Mouse (Mus musculus) left cerebral cortex, postnatal 10 days (tissue): ENCODE data around the gene Trp63. TPM values are rescaled to one million over a fixed set of nuclear protein-coding genes. Genes with fewer than 3 reads are reported as not detected.
A peak's percentile ranks its signal among the peaks of the same experiment; 100 is the strongest.
"Not testable (repeated sequence)": the region's sequence is repeated elsewhere in the genome, so short reads cannot be mapped to it uniquely, and the experiment has no call there.

Experiments
- DNase-seq, 2 experiments: peaks; one replicate each; pipeline ENCODE4 v3.0.0; 2021 to 2022; ENCODE audit warnings: low spot score in 2 of 2, mixed read lengths in 1 of 2; ENCODE audit errors: extremely low spot score in 1 of 2
- intact Hi-C: fragments of 180-260 bp; cut with DNase I; formaldehyde crosslinking; loops from one replicate; pipeline ENCODE4 v1.15.1; 2025
- total RNA-seq, 2 experiments: library from RNA; stranded (reverse); gene quantifications; 2 replicates each; pipeline ENCODE4 v1.2.3; 2021

Gene Trp63
- total RNA-seq = under 1 TPM; 0.41 to 0.77 TPM

DNA sequence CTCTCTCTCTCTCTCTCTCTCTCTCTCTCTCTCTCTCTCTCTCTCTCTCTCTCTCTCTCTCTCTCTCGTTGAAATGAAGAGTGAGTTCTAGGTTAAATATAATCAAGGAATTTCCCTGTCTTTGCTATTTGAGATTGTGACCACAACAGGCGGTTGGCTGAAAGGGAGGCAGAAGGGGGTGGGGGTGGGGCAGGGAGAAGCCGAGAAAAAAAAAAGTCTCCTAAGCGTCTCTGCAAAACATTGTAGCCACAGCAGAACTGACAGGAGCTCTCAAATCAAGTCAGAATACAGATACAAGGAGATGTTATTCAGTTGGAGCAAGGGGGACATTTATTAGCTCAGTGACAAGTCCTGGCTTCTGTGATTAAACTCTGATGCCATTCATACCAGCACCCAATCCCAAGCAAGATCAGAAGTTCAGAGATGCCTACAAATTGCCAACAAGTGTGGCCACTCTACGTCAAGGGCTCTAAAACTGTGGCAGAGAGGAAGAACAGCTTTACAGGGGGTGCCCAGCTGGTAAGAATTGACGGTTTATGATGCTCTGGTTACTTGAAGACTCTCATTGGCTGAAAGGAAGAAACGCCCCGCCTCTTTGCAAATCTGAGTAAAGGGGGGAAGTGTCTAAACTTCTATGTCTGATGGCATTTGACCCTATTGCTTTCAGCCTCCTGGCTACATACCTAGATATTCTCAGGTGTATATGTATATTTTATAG, at the start of gene Trp63:
Gene Trp63, plus strand, starts transcription at position 233 of the 718 bp plus-strand sequence.
- intact Hi-C loops = no loop called here

DNA sequence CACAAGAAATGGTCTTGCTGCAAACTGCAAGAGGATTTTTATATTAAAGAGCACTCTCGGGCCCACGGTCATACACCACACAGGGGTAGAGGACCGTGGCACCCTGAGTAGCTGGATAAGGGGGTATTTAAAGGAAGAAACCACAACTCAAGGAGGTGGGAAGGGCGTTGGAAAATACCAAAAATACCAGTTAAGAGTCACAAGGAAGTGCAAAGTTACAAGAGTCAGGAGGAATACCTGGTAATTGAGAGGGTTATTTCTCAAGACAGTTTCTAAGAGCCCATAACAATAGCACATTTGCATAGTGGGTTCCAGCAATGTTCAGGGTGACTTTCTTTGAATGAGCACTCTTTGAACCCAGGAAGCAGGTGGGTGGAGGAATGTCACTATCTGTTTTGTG, 38.8 kb upstream of the Trp63 start:
- DNase-seq, intact Hi-C loops: not testable (repeated sequence)

More for the DNA sequence above, at the start of gene Trp63:
- DNase-seq = no peak

DNA sequence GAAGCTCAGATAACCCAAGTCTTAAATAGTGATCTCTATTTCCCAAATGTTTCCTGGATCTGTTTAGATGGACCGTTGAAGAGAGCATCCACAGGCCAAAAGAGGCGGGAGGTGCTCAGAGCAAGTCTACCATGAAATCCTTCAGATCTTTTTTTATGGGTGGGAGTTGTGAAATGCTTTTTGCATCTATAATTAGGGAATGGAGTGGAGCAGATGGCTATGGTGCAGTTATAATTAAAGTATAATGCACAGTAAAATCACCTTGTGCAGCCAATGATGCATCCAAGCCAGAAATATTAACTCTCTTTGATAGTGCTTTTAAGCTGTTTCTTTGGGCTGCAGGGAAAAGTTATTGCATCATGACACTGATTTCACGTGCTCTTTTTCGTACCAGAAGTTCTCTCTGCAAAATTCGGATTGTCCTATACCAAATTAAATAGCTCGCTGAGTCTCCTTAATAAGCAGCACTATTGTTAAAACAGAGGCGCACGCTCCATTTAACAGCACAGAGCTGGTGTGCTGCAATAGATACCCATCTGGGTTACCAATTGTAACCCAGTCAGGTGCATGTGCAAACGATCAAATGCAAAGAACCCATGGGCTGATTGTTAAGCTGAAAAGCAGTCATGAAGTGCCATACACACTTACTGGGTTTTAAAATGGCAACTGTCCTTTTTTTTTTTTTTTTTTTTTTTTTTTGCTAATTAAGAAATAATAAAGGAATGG, 22.9 kb upstream of the Trp63 start:
- DNase-seq = no peak
- intact Hi-C loops = no loop called here

DNA sequence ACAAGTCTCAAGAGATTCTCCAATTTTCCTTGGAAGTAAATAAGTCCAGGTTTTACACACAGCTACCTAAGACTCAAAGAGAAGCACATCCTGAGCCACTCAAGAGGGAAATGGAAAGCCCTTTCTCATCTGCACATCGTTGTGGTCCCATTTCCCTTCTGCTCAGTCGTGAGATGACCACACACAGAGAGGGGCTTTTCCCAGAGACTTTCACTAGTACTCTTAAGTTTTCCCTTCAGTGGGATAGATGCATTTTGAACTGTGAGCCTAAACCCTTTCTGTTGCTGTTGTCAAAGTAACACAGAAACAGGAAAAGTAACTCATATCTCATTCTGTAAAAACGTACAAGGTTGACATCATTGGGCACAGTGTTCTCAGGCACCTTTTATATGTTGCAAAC, 20.4 kb upstream of the Trp63 start:
- DNase-seq = no peak
- intact Hi-C loops = no loop called here

DNA sequence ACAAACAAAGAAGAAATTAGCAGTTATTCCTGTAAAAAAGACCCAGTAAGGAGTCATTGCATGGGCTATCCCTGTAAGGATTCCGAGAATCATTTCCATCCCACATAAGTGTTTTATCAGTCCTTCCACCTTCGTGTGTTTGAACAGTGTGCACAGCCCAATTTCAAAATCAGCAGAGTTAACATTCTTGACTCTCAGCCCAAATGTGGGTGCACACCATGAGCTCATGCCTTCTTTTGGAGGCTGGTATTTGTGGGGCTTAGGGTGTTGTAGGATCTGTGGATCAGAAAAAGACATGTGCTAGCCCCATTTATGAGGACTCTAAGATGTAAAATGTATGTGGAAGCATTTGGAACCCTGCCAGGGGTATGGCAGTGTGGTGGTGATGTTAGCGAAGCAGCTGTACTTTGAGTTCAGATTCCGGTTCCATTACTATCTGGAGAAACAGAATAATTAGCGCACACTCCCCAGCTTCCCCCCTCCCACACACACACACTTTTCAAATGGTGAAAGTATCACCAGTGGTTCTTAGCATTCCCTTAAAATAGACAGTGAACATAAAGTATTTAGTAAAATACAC, 9.6 kb upstream of the Trp63 start:
- intact Hi-C loops = no loop called here
- DNase-seq = no peak

DNA sequence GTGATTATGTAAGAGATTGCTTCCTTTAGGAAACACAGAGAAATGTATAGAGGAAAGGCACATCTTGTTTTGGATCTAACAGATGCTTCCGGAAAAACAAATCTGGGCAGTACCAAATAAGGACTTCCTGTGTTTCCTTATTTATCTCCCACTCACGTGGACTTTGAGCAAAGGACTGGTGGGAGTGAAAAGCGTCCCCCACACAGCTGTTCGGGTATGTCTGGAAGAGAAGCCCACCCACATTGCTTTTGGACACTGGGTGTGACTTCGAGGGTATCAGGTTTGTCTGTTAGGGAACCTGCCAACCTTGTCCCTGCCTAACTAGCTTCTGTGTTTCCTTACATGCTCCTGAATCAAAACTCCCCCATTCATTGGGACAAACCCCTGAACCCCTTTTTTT, 3.2 kb upstream of the Trp63 start:
- intact Hi-C loops = no loop called here
- DNase-seq = no peak

DNA sequence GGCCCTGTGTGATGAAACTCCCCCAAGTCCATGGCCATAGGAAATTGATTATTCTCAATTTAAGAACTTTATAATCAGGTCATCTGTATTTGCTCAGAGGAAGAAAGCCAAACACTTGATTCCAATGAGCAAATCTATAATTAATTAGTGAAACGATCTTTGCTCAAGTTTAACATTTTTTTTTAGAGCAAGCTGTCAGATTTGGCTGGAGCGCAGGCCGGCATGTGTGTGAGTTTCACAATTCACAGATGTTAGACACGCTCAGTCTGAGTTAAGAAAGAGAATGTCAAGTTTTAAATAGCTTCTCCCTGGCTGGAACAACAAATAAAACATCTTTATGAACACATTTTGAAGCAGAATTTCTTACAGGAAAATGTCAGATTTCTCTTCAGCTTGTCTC, 1.0 kb upstream of the Trp63 start:
- intact Hi-C loops = no loop called here
- peak in 1 of 2 experiments; percentile 27 for DNase-seq

DNA sequence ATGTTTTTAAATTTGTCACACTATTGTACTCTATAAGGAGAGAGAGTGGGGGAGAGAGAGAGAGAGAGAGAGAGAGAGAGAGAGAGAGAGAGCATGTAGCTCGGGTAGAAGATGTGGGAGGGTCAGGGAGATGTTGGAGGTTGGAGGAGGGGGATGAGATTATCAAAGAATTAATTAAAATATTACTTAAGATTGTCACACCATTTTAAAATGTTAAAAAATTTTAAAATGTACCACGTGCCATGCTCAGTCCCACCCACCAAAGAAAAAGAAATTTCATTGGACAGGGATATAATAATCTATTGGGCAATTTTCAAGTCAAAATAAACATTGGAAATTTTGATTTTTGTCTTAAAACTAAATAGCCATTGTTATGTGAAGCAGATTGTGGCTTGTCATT, 1.0 kb downstream of the Trp63 start:
- intact Hi-C loops = no loop called here

DNA sequence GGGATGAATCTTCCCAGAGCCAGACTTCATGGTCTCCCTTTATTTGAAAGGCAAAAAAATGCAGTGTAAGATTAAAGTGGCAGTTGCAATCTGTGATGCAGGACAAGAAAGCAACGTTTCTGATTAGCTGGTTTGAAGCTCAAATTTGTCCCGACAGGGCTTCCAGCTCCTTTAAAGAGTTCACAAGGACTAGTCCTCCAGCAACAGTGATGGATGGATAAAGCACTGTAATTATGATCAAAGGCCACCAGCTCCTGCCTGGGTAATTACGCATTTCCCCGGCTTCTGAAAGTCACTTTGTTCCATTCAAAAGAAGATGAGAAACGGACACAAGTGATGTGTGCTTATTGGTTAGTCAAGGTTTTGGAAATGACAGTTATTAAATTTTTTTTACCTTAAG, 7.0 kb downstream of the Trp63 start:
- intact Hi-C loops = no loop called here
- no peak for DNase-seq

More for the DNA sequence above, 1.0 kb downstream of the Trp63 start:
- DNase-seq = no peak

DNA sequence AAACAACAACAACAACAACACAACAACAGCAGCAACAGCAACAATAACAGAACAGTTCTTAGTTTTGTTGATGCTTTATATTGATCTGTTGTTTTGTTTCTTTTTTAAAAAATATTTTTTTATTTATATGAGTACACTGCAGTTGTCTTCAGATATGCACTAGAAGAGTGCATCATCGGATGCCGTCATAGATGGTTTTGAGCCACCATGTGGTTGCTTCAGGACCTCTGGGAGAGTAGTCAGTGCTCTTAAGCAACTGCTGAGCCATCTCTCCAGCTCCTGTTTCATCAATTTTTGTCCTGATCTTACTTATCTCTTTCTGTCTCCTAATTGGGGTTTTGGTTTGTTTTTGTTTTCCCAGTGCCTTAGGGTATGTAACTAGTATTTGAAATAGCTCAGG, 17.7 kb downstream of the Trp63 start:
- no peak for DNase-seq
- intact Hi-C loops = no loop called here

DNA sequence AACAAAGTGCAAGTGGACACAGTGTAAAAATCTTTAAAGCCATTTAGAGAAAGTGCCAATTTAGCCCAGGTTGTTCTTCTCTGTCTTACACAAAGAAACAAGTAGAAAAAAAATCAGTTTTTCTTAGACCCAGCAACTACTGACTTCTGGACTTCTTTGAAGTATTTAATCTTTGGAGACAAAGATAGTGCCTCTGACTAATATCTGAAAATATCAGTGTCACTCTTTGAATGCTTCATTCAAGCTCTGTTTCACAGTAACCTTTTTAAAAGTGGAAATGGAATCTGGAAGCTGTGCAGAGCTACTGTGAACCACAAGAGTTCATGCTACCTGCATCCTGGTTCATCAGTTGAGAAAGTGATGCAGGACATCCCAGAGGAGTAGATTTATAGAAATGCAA, 22.7 kb downstream of the Trp63 start:
- no peak for DNase-seq
- intact Hi-C loops = no loop called here

DNA sequence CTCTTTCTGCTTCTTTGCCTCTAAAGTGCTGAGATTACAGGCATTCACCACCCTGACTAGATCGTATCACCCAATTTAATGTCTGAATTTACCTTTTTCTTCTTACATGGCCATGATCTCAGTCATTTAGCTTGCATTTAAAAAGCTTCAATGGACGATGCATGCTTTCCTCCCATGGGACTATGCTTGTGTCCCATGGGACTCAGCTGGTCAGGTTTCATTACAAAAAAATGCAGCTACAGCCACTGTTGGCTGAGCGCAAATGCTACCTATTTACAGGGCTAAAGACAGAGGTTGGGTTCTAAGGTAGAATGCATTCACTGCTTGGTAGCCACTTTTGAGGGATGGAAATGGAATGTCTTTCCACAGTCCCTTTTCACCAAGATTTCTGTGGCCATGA, 32.2 kb downstream of the Trp63 start:
- no peak for DNase-seq
- intact Hi-C loops = no loop called here

DNA sequence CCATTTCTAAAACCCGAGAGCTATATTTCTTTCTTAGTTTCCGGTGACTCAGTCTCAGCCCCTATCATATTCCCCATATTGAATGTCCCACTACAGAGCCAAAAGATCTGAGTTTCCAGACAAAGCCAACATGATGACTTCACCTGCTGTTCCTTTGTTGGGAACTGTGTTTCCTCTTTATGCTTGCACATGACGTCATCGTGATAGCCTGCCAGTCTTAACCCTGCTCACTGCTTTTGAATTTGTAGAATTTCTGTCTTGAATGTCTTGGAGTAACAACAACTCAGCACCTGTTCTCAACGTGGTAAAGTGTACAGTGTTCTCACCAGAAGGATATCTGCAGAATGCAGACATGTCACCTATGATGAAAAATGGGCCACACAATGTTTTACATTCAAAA, 39.6 kb downstream of the Trp63 start:
- intact Hi-C loops = no loop called here
- no peak for DNase-seq

DNA sequence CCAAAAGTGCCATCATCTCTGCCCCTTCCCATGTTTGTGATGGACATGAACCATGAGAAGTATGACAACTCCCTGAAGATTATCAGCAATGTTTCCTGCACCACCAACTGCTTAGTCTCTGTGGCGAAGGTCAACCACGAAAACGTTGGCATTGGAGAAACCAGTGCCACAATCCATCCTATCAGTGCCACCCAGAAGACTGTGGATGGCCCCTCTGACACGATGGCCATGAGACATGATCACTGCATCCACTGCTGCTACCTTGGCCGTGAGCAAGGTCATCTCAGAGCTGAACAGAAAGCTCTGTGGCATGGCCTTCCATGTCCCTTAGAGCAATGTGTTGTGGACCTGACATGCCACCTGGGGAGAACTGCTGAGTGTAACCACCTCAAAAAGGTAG, 43.4 kb downstream of the Trp63 start:
- DNase-seq = no peak
- intact Hi-C loops = no loop called here

DNA sequence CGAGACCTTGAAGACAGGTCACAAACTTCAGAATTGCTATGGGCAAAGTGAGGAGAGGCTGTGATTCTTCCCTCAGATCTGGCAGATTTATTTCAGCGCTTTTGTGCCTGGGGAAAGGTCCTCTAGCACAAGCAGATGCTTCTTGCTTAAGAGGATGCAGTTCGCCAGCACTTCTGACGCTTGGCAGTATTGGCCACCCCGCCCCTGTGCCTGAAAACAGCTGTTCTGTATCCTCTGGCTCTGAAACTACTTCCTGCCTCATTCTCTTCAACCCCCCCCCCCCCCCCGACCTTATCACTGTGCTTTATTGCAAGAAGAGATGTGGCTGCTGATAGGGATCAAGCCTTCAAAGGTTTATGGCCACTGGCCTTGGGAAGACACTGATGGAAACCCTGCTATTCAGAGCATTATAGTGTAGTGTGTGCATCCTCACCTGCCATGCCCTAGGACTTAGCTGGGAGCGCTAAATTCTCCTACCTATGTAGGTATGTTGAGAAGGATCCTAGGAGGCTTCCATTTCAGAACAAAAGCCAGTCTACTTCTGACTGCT, 44.5 kb downstream of the Trp63 start:
- DNase-seq = no peak
- intact Hi-C loops = no loop called here

DNA sequence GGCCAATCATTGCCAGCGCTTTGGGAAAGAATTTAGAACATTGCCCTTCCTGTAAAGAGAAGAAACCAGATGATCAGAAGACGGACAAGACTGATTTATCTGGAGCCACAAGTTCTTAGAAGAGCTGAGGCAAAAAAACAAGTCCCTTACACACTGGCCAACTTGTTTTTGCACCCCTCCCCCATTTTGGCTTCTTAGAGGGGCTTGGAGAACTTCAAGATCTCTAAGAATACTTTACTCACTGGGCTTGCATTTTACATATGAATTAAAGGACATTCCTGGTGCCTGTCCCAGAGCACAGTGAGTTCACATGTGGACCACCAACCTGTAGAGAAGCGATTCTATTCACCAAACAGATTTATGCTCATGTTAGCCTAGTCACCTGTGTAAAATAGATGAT, 53.3 kb downstream of the Trp63 start:
- DNase-seq = peak in 1 of 2 experiments; percentile 16
- intact Hi-C loops = loop anchor here (5.0 kb wide), 1 partner anchor 215 kb away; no protein-coding TSS in a partner anchor

DNA sequence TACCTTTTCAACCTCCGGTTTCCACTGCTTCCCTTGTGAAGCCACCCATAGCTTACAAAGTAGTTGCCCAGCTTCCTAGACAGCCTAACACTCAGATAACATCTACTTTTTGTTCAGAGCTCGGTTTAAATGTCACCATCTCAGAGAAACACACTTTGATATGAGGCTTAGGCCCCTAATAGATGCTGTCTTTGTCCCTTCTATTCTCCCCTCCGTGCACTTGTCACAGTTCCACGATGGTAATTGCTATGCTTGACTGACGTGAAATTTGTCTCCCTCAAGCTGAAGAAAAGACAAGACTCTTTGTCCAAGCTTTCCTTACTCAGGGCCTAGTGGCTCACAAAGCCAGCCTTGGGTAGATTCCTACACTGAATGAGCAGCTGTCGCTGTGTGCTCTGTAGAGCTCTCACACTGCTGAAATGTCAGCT, 54.1 kb downstream of the Trp63 start:
- intact Hi-C loops = loop anchor here (5.0 kb wide), 1 partner anchor 215 kb away; no protein-coding TSS in a partner anchor
- DNase-seq = no peak

DNA sequence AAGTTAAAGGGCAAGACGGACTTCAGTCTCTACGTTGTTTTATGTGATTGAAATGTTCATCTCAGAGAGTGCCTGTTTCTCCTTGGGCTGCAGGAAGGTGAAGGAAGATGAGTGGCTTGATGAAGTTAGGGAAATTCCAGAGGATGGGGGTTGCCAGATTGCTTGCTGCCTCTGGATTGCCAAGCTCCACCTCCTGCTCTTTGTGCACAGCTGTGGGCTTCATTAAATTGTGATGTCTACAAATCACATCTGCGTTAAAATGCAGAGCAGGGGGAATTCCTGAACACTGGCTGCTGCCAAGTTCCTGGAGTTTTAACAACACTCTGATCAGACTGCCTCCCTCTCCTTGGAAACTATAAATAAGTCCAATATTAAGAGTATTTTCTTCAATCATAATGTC, 63.2 kb downstream of the Trp63 start:
- peak in 1 of 2 experiments; percentile 27 for DNase-seq

DNA sequence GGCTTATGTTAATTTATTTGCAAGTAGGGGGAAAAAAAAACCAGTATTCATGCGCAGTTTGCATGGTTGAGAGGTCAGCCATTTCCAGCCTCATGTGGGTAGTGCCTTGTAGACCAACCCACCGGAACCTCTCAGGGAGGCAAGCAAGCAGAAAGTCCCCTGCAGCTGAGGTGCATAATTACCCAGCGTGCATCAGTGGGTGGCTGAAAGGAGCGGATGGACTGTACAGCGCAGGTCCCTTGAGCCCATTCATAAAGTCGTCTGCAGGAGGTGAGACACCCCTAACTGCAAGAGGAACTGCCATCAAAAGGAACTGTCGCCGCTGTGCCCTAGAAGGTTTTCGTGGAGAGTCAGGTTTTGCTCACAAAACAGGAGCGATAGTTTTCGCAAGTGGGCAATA, 68.3 kb downstream of the Trp63 start:
- intact Hi-C loops = no loop called here
- DNase-seq = no peak

More for the DNA sequence above, 63.2 kb downstream of the Trp63 start:
- intact Hi-C loops = no loop called here

DNA sequence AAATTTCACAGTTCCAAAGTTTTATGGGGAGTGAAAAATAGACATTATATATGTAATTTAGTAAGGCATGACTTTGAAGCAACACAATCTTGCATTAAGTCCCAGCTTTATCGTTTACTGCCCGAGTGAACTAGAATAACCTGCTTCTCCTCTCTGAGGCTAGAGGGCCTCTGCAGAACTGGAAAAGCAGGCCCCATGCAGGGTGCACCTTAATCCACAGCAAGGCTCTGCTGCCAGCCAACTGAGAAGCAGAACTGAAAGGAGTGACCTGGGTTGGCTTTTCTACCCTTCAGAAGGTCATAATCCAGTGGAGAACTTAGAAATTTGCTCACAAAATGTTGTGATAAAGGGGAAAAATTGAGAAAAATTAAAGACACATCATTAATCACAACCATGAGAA, 74.5 kb downstream of the Trp63 start:
- intact Hi-C loops = no loop called here
- no peak for DNase-seq
